Mouse (Mus musculus) hindbrain, embryonic 14.5 days (tissue): ENCODE measurements around the gene Ndufs3. TPM values are rescaled to one million over a fixed set of nuclear protein-coding genes. Genes with fewer than 3 reads are reported as not detected.
A peak's percentile ranks its signal among the peaks of the same experiment; 100 is the strongest.

Experiments used
- ATAC-seq: fragments of 200-750 bp; cut with Nextera tagmentation; 2 replicates; pipeline ENCODE4 v1.8.0; 2017; ENCODE audit warnings: moderate number of reproducible peaks, mild to moderate bottlenecking, moderate TSS enrichment, moderate library complexity; ENCODE audit not compliant: low FRiP score
- DNase-seq: peaks from one replicate; pipeline ENCODE4 v3.0.0-alpha.2; 2015; ENCODE audit warnings: low spot score
- H3K27ac ChIP-seq: fragments of 300-500 bp; sonication (generic); 2 replicates; pipeline ENCODE4 v1.5.1; 2014; ENCODE audit warnings: mild to moderate bottlenecking, moderate library complexity
- H3K27me3 ChIP-seq: fragments of 300-500 bp; sonication (generic); 2 replicates; pipeline ENCODE4 v1.6.1; 2014; ENCODE audit warnings: mild to moderate bottlenecking, low read length, mixed read lengths; ENCODE audit not compliant: control insufficient read depth, insufficient read depth
- H3K36me3 ChIP-seq: fragments of 300-500 bp; sonication (generic); replicated peaks from 2 replicates; pipeline ENCODE4 v1.6.1; 2014; ENCODE audit not compliant: control insufficient read depth, insufficient read depth
- H3K4me1 ChIP-seq: fragments of 300-500 bp; sonication (generic); replicated peaks from 2 replicates; pipeline ENCODE4 v1.6.1; 2014; ENCODE audit warnings: antibody characterized with exemption, low read length, mixed read lengths; ENCODE audit not compliant: control insufficient read depth, insufficient read depth
- H3K4me2 ChIP-seq: fragments of 300-500 bp; sonication (generic); replicated peaks from 2 replicates; pipeline ENCODE4 v1.6.1; 2014; ENCODE audit warnings: mild to moderate bottlenecking, moderate library complexity
- H3K4me3 ChIP-seq: fragments of 300-500 bp; sonication (generic); replicated peaks from 2 replicates; pipeline ENCODE4 v1.5.1; 2014; ENCODE audit warnings: mild to moderate bottlenecking, low read length
- H3K9ac ChIP-seq: fragments of 300-500 bp; sonication (generic); 2 replicates; pipeline ENCODE4 v1.6.1; 2014
- H3K9me3 ChIP-seq: fragments of 300-500 bp; sonication (generic); 2 replicates; pipeline ENCODE4 v1.6.1; 2016; ENCODE audit warnings: low read length; ENCODE audit not compliant: control insufficient read depth
- WGBS: fragments of 180-500 bp; shearing (Covaris S2); extraction: QIAGEN DNeasy Blood & Tissue Kit; methylation state at CpG from one replicate; pipeline ENCODE4 v1.1.7; 2014; 5-methylcytosine and 5-hydroxymethylcytosine counted together
- polyA plus RNA-seq: library from polyadenylated mRNA; unstranded; fragments of >200 nt; fragmentation: Nextera tagmentation; extraction: Ambion mirVana; gene quantifications from 2 replicates; pipeline ENCODE4 v1.2.1, GENCODE M21; 2014

Ndufs3 gene
- polyA plus RNA-seq, 1 experiment from 2014 or later, result 227 TPM

GRCm38 (mm10) chr2:90846597-90846954 lies 58.1 kb downstream of the Ndufs3 start:
- no peaks in the 10 kb centered on the region for H3K27me3 ChIP-seq
- H3K36me3 ChIP-seq, result peaks cover 21% of the 10 kb centered on the region
- peak overlapping the region; percentile 71 for H3K4me3 ChIP-seq
- H3K27ac ChIP-seq, result peak overlapping the region; percentile 84
- 3% methylated on average over 8 of the region's 8 CpGs for WGBS
- DNase-seq (no peak), ATAC-seq (peak; percentile 69)
- no peaks in the 10 kb centered on the region for H3K9me3 ChIP-seq
- peak overlapping the region; percentile 66 for H3K9ac ChIP-seq
- H3K4me1 ChIP-seq, result peaks cover 21% of the 10 kb centered on the region
- H3K4me2 ChIP-seq, result peak overlapping the region; percentile 65

- Histone ChIP-seq H3K4me2 (peak overlapping the region; percentile 65), H3K9me3 (no peaks in the 10 kb centered on the region), H3K27me3 (no peaks in the 10 kb centered on the region), H3K4me1 (peaks cover 21% of the 10 kb centered on the region), H3K36me3 (peaks cover 17% of the 10 kb centered on the region), H3K9ac (peak overlapping the region; percentile 66), H3K4me3 (peak overlapping the region; percentile 71), H3K27ac (peak overlapping the region; percentile 84)
- 46% methylated on average over 6 of the region's 6 CpGs for WGBS
- DNase-seq (no peak), ATAC-seq (no peak)
Measured at GRCm38 (mm10) chr2:90846171-90846570, 58.5 kb downstream of the Ndufs3 start.

GRCm38 (mm10) chr2:90845234-90845633 lies 59.4 kb downstream of the Ndufs3 start:
- no peak for ATAC-seq
- Histone ChIP-seq H3K27ac (no peak overlapping the region), H3K9ac (no peak overlapping the region), H3K4me3 (no peak overlapping the region), H3K9me3 (no peaks in the 10 kb centered on the region), H3K27me3 (no peaks in the 10 kb centered on the region), H3K4me2 (no peak overlapping the region), H3K36me3 (peaks cover 7% of the 10 kb centered on the region; the same call in 1 of the 2 replicates), H3K4me1 (peaks cover 21% of the 10 kb centered on the region)
- DNase-seq, result no peak
- WGBS, result 88% methylated on average over 5 of the region's 5 CpGs

Other genes with a start within 250 kb of the Ndufs3 start
- gene Nup160, start 227.6 kb downstream of the Ndufs3 start, polyA plus RNA-seq, result 27.6 and 29.9 TPM in 2 replicates
- 87.3 and 90.7 TPM in 2 replicates for gene Fnbp4, start 159.5 kb downstream of the Ndufs3 start, polyA plus RNA-seq
- gene Agbl2, start 122.1 kb downstream of the Ndufs3 start, polyA plus RNA-seq, result 0.67 and 1.7 TPM in 2 replicates
- 270 and 276 TPM in 2 replicates for gene Mtch2, start 57.7 kb downstream of the Ndufs3 start, polyA plus RNA-seq
- gene C1qtnf4, start 19.0 kb downstream of the Ndufs3 start, polyA plus RNA-seq, result 182 and 189 TPM in 2 replicates
- 44.2 and 45.5 TPM in 2 replicates for gene Kbtbd4, start 87 bp downstream of the Ndufs3 start, polyA plus RNA-seq
- gene Celf1, start 35.6 kb upstream of the Ndufs3 start, polyA plus RNA-seq, result 75.2 and 78.5 TPM in 2 replicates
- 0.97 and 1.1 TPM in 2 replicates for gene Rapsn, start 130.8 kb upstream of the Ndufs3 start, polyA plus RNA-seq
- 237 and 243 TPM in 2 replicates for gene Psmc3, start 149.2 kb upstream of the Ndufs3 start, polyA plus RNA-seq
- 27.4 and 27.6 TPM in 2 replicates for gene Slc39a13, start 165.6 kb upstream of the Ndufs3 start, polyA plus RNA-seq
- 4.1 and 4.3 TPM in 2 replicates for gene Spi1, start 177.6 kb upstream of the Ndufs3 start, polyA plus RNA-seq
- not detected in 2 replicates for gene Mybpc3, start 213.3 kb upstream of the Ndufs3 start, polyA plus RNA-seq